Mouse (Mus musculus): Measurements from ENCODE around the gene Tmem245. TPM values are rescaled to one million over a fixed set of nuclear protein-coding genes. Genes with fewer than 3 reads are reported as not detected.
A peak's percentile ranks its signal among the peaks of the same experiment; 100 is the strongest.

The Tmem245 gene
- total and polyA plus RNA-seq, 2 experiments from 2014 or later, result 23.7 to 68.4 TPM

DNA sequence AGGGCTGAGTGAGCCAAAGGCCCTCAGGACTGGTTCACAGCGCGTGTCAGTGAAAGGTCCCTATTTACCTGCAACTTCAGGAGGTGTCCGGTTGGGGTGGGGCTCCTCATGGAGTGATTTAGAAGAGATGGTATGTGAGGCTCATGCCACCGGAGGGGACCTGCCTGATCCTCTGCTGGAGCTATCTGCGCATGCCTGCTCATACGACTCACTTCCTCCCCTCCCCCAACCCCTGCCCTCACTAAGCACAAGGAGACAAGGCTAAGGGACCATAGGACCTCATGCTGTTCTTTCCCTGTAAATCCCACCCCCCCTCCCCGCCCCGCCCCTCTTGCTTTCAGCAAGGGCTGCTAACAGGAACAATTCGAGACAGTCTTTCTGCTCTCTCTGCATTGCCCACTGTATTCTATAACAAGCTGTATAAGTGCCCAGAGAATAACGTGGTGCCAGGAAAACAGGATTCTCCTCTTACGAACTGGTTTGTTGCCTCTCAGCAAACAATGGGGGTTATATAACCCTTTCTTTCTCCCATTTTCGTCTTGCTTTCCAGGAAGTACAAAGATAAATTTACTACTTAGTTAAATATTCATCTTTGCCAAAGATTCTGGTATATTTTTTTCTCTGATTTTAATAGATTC, 101.2 kb downstream of the Tmem245 start:
- Histone ChIP-seq H3K27ac (ENCODE audit: low read depth) (no peak overlapping the region), H3K9me3 (replicated peaks; ENCODE audit: control insufficient read depth, low read length) (no peaks in the 10 kb centered on the region), H3K4me1 (ENCODE audit: control insufficient read depth, insufficient read depth) (no peaks in the 10 kb centered on the region), H3K4me3 (ENCODE audit: low read depth, low read length) (no peak overlapping the region), H3K36me3 (replicated peaks; ENCODE audit: control insufficient read depth, insufficient read depth, low read length) (peaks cover 24% of the 10 kb centered on the region), H3K27me3 (ENCODE audit: control insufficient read depth, insufficient read depth, low read length) (no peaks in the 10 kb centered on the region), H3K4me2 (ENCODE audit: low read depth, low read length) (no peak overlapping the region), H3K9ac (replicated peaks; ENCODE audit: low read depth, low read length) (no peak overlapping the region)
- ATAC-seq (ENCODE audit: insufficient read depth, low read depth), result no peak
- 56% methylated on average over 12 of the region's 12 CpGs for WGBS
- no peak for TF ChIP-seq EP300 (IDR thresholded peaks at IDR 0.05; ENCODE audit: low read depth)
- TF ChIP-seq CTCF (IDR thresholded peaks at IDR 0.05; ENCODE audit: low read depth), result no peak
- DNase-seq (ENCODE audit: low spot score), result no peak

DNA sequence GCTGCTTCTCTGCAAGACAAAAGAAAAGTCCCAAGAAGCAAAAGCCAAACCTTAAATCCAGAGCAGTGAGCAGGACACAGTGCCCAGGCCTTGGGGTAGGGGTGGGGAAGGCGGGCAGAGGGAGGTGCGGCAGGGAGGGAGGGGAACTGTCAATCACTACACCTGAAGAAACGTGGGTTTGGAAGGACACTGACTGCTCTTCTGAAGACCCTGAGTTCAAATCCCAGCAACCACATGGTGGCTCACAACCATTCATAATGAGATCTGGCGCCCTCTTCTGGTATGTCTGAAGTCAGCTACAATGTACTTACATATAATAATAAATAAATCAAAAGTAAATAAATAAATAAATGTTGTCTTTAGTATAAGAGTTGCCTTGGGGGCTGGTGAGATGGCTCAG, 102.3 kb downstream of the Tmem245 start:
- H3K36me3 ChIP-seq (replicated peaks; ENCODE audit: control insufficient read depth, insufficient read depth, low read length), result peaks cover 29% of the 10 kb centered on the region
- ATAC-seq (ENCODE audit: insufficient read depth, low read depth), result no peak
- 94% methylated on average over 4 of the region's 4 CpGs for WGBS
- TF ChIP-seq EP300 (IDR thresholded peaks at IDR 0.05; ENCODE audit: low read depth) (no peak), CTCF (IDR thresholded peaks at IDR 0.05; ENCODE audit: low read depth) (no peak)
- H3K27me3 ChIP-seq (ENCODE audit: control insufficient read depth, insufficient read depth, low read length), result no peaks in the 10 kb centered on the region
- no peak overlapping the region for H3K27ac ChIP-seq (ENCODE audit: low read depth)
- H3K9ac ChIP-seq (replicated peaks; ENCODE audit: low read depth, low read length), result no peak overlapping the region
- no peaks in the 10 kb centered on the region for H3K9me3 ChIP-seq (replicated peaks; ENCODE audit: control insufficient read depth, low read length)
- no peaks in the 10 kb centered on the region for H3K4me1 ChIP-seq (ENCODE audit: control insufficient read depth, insufficient read depth)
- DNase-seq (ENCODE audit: low spot score), result no peak
- H3K4me2 ChIP-seq (ENCODE audit: low read depth, low read length), result no peak overlapping the region
- H3K4me3 ChIP-seq (ENCODE audit: low read depth, low read length), result no peak overlapping the region

GRCm38 (mm10) chr4:56843963-56844362, 103.3 kb downstream of the Tmem245 start:
- DNase-seq (ENCODE audit: low spot score) (no peak), ATAC-seq (ENCODE audit: insufficient read depth, low read depth) (no peak)
- Histone ChIP-seq H3K4me2 (ENCODE audit: low read depth, low read length) (no peak overlapping the region), H3K27me3 (ENCODE audit: control insufficient read depth, insufficient read depth, low read length) (no peaks in the 10 kb centered on the region), H3K27ac (ENCODE audit: low read depth) (no peak overlapping the region), H3K9ac (replicated peaks; ENCODE audit: low read depth, low read length) (no peak overlapping the region), H3K9me3 (replicated peaks; ENCODE audit: control insufficient read depth, low read length) (no peaks in the 10 kb centered on the region), H3K4me3 (ENCODE audit: low read depth, low read length) (no peak overlapping the region), H3K4me1 (ENCODE audit: control insufficient read depth, insufficient read depth) (no peaks in the 10 kb centered on the region), H3K36me3 (replicated peaks; ENCODE audit: control insufficient read depth, insufficient read depth, low read length) (peaks cover 29% of the 10 kb centered on the region)
- 89% methylated on average over 2 of the region's 2 CpGs for WGBS
- TF ChIP-seq CTCF (IDR thresholded peaks at IDR 0.05; ENCODE audit: low read depth) (0 out of 2 replicates have a peak, but pooled peaks have one; percentile 5), EP300 (IDR thresholded peaks at IDR 0.05; ENCODE audit: low read depth) (no peak)

- DNase-seq (ENCODE audit: low spot score), result no peak
- no peak for ATAC-seq (ENCODE audit: insufficient read depth, low read depth)
- WGBS, result 72% methylated on average over 7 of the region's 7 CpGs
- Histone ChIP-seq H3K4me1 (ENCODE audit: control insufficient read depth, insufficient read depth) (no peaks in the 10 kb centered on the region), H3K9me3 (replicated peaks; ENCODE audit: control insufficient read depth, low read length) (no peaks in the 10 kb centered on the region), H3K36me3 (replicated peaks; ENCODE audit: control insufficient read depth, insufficient read depth, low read length) (peaks cover 29% of the 10 kb centered on the region), H3K9ac (replicated peaks; ENCODE audit: low read depth, low read length) (no peak overlapping the region), H3K4me3 (ENCODE audit: low read depth, low read length) (no peak overlapping the region), H3K27me3 (ENCODE audit: control insufficient read depth, insufficient read depth, low read length) (no peaks in the 10 kb centered on the region), H3K4me2 (ENCODE audit: low read depth, low read length) (no peak overlapping the region), H3K27ac (ENCODE audit: low read depth) (no peak overlapping the region)
- TF ChIP-seq CTCF (IDR thresholded peaks at IDR 0.05; ENCODE audit: low read depth), result no peak
- TF ChIP-seq EP300 (IDR thresholded peaks at IDR 0.05; ENCODE audit: low read depth), result no peak
Measured at GRCm38 (mm10) chr4:56842501-56842900, 104.7 kb downstream of the Tmem245 start.

- WGBS, result 62% methylated on average over 3 of the region's 3 CpGs
- TF ChIP-seq EP300 (IDR thresholded peaks at IDR 0.05; ENCODE audit: low read depth) (no peak), CTCF (IDR thresholded peaks at IDR 0.05; ENCODE audit: low read depth) (no peak)
- H3K4me1 ChIP-seq (ENCODE audit: control insufficient read depth, insufficient read depth), result no peaks in the 10 kb centered on the region
- no peak overlapping the region for H3K9ac ChIP-seq (replicated peaks; ENCODE audit: low read depth, low read length)
- H3K4me3 ChIP-seq (ENCODE audit: low read depth, low read length), result no peak overlapping the region
- peaks cover 28% of the 10 kb centered on the region for H3K36me3 ChIP-seq (replicated peaks; ENCODE audit: control insufficient read depth, insufficient read depth, low read length)
- H3K9me3 ChIP-seq (replicated peaks; ENCODE audit: control insufficient read depth, low read length), result no peaks in the 10 kb centered on the region
- no peak overlapping the region for H3K27ac ChIP-seq (ENCODE audit: low read depth)
- no peak overlapping the region for H3K4me2 ChIP-seq (ENCODE audit: low read depth, low read length)
- DNase-seq (ENCODE audit: low spot score), result no peak
- no peak for ATAC-seq (ENCODE audit: insufficient read depth, low read depth)
- H3K27me3 ChIP-seq (ENCODE audit: control insufficient read depth, insufficient read depth, low read length), result no peaks in the 10 kb centered on the region
Measured at GRCm38 (mm10) chr4:56840297-56840696, 106.9 kb downstream of the Tmem245 start.

DNA sequence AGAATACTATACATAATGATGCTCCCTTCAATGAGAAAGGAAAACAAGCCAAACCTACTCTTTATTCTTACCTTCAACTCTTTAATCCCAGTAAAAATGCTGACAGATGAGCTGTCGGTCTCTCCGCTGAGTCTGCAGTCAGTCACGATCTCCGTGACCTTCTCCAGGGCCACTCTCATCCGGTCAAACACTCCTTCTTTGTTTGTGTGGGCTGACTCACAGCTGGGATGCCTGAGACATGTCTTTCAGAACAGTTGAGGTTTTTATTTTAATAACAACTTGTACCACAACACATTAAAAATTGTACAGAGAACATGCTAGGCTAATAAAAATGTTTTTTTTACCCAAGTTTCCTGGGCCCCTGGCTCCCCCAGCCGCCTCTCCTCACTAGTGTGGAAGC, 109.6 kb downstream of the Tmem245 start:
- Histone ChIP-seq H3K9ac (replicated peaks; ENCODE audit: low read depth, low read length) (no peak overlapping the region), H3K36me3 (replicated peaks; ENCODE audit: control insufficient read depth, insufficient read depth, low read length) (peaks cover 28% of the 10 kb centered on the region), H3K4me1 (ENCODE audit: control insufficient read depth, insufficient read depth) (no peaks in the 10 kb centered on the region), H3K27me3 (ENCODE audit: control insufficient read depth, insufficient read depth, low read length) (no peaks in the 10 kb centered on the region), H3K4me2 (ENCODE audit: low read depth, low read length) (no peak overlapping the region), H3K27ac (ENCODE audit: low read depth) (no peak overlapping the region), H3K9me3 (replicated peaks; ENCODE audit: control insufficient read depth, low read length) (no peaks in the 10 kb centered on the region), H3K4me3 (ENCODE audit: low read depth, low read length) (no peak overlapping the region)
- no peak for ATAC-seq (ENCODE audit: insufficient read depth, low read depth)
- 57% methylated on average over 6 of the region's 6 CpGs for WGBS
- no peak for DNase-seq (ENCODE audit: low spot score)
- no peak for TF ChIP-seq EP300 (IDR thresholded peaks at IDR 0.05; ENCODE audit: low read depth)
- no peak for TF ChIP-seq CTCF (IDR thresholded peaks at IDR 0.05; ENCODE audit: low read depth)

All from heart, postnatal 0 days (tissue).